Mouse (Mus musculus): Measurements from ENCODE around the gene Alk.

Alk gene

DNA sequence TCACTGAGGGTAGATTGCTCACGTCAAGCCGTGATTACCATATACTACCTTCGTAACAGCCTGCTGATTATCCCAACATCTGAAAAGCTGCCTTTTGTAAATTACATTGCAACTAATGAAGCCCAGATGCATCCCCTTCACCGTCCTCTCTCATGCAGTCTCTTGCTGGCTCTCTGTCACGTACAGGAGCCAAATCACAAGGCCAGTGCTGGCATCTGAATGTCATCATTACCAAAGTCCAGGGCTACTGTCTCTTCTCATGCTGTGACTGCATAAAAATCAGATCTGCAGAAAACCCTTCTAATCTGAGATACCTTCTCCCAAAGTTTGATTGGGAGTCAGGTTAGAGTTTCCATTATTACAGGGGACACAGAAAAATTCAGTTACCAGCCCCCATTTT lies 351.0 kb downstream of the Alk start:
- DNase-seq (ENCODE audit: low read depth) = no peak

DNA sequence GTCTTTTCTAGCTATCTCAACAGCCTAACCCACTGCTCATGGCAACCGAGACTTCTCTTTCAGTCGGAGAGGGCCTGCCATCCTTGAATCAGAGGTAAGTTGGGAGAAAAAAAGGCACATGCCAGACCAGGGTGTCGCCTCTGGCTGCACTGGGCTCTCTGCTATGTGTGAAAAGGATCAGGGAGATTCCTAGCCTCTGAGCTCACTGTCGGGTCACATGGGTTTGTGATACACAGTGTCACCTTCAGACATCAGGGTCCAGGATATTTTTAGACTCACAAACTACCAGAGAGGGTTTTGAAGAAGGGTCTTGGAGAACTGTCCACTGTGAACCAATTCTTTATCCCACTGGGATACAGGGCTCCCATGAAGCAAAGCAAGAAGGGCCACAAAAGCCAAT lies 352.9 kb downstream of the Alk start:
- no peak for DNase-seq (ENCODE audit: low read depth)

DNA sequence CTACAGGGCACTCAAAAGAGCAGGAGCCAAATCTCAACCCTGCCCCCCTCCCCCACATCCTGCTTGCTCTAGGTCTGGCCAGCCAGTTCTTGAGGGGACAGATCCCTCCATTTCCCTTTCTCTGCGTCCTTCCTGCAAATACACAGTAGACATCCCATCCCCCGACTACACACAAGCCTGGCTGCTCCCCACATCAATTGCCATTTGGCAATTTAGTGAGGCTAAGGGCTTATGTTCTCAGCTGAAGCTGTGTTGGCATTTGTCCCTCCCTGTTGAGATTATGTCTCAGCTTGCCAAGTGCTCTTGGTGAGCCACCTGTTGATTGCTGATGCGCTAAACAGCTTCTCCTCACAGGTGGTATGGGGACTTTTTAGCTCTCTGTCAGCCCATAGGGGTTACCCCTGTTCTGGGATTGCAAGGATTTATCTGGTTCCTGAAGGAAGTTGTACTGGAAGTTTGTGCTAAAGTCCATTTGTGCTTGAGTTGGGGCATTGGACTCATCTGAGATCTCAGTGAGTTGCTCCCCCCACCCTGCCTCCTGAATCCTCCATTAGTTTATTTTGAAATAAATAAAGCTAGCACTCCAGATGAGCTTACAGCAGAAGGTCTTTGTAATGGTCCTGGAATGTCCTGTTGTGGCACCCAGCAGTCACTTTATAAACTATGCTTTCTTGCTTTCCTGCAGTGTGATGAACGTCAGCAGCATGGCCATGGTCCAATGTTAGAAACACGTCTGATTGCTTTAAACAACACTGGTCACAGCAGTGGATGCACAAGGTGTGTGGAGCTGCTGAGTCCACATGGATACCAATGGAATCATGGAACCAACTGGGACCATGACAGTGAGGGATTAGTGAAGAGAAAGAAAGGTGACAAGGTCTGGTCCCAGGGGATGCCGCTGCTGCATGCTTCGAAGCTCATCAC lies 353.7 kb downstream of the Alk start:
- DNase-seq (ENCODE audit: low read depth) = no peak

DNA sequence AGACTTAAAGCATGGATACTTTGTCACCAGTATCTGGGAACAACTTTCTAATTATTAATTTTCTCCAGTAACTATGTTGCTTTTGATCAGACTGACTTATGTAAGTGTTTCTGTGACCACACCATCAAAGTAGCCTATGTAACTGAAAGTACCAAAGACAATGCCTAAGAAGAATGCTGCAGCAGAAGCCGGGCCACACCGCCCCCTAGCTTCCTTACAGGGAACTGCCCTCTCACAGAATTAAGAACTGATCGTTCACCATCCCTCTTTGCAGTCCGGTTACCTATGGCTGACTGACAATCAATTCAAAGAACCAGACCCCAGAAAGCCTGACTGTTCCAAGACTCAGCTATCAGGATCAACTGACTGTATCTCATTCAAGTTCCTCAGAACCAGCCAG lies 362.4 kb downstream of the Alk start:
- peak; percentile 6 for DNase-seq (ENCODE audit: low read depth)

DNA sequence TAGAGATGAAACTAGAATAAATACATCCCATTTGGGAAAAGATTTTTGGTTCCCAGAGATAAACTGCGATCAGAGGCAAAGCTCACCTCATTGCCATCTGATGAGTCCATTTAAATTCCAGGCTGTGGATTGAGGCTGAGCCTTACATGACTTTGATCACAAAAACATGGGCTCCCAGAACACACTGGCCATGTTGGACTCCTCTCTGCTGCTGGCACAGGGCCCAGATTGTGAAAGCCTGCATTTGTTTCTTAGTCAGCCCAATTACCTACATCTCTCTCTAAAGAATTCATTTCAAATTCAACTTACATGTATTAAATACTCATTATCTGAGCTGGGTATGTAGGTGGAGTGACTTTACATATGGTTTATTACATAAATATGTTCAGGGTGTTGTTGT lies 367.1 kb downstream of the Alk start:
- DNase-seq (ENCODE audit: low read depth) = no peak

DNA sequence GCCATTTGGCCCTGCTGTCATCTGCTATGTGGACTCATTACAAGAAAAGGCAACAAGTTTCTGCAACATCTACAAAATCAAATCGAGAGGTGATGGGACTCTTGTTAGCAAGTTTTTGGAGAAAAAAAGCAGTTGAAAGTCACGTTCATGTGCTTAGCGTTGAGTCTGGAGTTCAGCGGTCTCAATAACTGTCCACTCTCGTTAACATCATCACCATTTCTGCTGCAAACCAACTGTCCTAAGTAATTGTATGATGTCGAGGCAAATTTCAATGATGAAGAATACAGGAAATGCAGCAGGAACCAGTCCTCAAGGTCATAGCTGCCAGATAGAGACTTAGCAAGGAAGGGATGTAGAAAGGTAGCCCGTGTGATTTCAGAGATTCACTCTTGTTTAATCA lies 373.5 kb downstream of the Alk start:
- DNase-seq (ENCODE audit: low read depth) = no peak

DNA sequence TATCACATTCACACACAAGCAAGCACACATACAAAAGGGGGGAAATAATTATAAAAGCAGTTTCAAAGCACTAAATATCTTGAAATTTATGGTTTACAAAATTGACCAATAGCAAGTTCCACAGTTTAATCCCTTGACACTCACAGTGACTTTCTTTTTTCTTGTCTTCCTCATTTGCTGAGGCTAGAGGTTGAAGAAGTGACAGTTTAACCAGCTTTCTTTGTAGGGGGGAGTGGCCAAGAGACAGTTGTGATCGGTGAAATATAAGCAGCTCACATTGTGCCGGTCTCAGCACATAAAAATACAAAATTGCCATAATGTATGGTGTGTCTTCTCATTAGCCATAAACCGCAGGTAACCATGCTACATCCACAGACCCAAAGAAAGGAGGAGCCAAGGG lies 385.6 kb downstream of the Alk start:
- DNase-seq (ENCODE audit: low read depth) = no peak

DNA sequence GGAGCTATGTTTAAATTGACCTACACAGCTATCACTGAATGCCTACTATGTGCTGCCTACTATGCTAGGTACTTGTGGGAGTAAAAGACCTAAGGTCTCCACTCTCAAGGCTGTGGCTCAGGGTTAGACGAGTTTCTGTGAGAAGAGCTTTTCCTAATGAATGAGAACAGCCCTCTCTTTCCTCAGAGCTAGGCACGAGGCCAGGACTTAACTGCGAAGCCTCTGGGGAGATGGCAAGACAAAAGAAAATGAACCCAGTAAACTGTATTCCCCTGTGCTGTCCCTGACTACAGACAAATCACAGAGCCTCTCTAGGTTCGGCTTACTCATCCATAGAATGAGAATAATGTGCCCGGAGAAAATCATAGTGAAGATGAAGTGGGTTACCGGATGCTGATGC lies 406.9 kb downstream of the Alk start:
- no peak for DNase-seq (ENCODE audit: low read depth)

DNA sequence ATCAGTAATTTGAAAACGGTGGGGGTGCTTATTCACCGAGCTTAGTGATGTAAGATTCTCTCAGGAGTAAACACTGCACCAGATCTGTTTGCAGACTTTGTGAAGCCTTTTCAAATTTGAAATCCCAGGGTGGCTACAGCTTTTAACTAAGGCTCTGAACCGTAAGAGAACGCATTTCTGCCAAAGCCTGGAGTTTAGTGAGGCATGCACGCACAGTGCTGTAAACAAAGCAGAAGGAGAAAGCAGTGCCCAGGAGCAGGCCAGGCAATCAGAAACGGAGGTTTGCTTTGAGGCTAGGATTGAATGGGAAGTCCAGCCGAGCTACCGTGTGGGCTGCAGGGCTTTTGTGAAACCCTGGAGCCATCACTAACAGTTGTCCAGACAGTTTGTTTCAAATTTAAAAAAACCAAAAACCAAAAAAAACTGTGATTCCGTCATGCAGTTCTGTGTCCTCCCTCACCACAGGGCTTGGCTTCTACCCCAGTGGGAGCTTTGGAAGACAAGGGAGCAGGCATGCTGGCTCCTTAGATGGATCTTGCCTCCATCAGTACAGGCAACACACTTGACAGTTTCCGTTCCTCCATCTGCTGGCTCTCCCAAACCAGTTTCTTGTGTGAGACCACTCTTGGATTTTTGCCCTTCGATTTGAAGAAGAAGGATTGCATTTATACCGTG lies 409.3 kb downstream of the Alk start:
- no peak for DNase-seq (ENCODE audit: low read depth)

DNA sequence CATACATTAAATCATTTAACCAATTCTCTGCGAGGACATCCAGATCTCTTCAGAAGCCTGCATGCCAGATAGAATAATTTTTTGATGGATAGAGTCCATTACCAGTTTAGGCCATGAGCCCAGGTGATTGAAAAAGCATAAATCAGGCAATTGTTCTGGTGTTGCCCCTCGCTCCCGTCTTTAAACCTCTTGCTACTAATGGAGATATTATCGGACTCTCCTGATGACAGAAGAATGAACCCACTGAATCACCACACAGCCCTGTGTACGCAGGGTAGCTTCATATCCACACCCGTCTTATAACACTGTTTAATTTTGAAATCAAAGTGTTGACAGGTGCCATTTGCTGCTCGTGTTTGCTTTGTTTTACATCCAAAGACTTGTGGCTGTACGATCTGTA lies 413.9 kb downstream of the Alk start:
- no peak for DNase-seq (ENCODE audit: low read depth)

DNA sequence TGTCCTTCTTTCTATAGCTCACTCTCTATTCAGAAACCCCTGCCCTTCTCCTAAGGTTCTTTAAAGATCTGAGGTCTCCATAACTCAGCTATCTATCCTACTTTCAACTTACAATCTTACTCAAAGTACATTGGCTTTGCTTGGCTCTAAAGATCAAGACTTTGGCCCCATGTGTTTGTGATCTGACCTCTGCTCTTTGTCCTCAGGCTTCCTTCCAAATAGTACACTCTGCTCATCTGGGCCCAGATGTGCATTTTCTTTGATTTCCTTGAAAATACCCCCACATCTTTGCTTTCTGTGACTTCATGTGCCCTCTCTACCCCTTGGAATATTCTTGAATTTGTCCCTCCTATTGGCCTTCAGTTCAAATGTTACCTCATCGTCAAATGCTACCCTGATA lies 417.4 kb downstream of the Alk start:
- no peak for DNase-seq (ENCODE audit: low read depth)

DNA sequence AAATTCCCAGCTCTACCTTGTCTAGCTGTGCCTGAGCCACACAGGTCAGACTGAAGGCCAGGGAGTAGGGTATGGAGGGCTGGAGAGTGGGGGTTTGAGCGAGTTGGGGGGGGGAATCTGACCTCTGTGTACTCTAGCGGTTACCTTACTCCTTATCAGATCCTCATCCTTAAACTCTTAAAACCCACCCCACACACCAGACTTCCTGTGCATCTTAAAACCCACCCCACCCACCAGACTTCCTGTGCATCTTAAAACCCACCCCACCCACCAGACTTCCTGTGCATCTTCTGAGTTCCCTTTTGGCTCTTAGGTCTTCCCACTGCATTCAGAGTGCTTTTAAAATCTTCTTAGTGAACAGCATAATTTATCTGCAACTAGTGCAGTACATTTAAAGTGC lies 422.0 kb downstream of the Alk start:
- no peak for DNase-seq (ENCODE audit: low read depth)

DNA sequence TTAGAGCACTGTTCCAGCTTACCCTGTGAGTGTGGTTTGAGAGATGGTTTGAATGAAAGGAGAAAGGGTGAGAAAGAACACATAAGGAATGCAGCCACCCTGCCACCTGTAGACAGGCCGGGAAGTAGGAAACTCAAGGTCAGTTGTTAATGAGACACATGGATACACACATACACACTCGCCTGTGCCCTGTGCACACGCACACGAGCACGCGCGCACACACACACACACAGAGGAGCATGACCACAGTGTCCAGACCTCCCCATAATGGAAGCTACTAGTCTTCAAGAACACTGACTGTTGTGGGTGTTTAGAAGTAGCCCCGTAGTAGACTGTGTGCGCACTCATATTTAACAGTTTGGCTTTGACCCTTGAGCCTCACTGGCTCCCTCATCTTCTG lies 424.2 kb downstream of the Alk start:
- no peak for DNase-seq (ENCODE audit: low read depth)

DNA sequence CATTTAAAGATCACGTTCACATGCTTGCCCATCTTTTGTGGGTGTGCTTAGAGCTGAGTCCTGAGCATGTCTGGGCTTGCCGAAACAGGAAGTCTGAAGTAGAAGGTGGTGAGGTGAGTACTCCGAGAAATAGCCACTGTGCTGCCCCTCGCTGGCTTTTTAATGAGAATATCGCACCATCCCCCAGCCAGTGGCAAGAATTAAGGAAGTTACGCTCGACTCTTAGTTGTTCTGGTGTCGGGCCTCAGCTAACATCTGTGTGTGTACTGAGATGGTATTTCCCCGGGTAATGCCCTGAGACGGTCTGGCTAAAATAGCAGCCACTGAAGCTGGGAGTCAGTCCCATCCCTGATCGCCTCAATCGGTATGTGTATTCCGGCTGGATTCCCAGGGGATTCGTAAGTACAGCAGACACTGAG lies 424.7 kb downstream of the Alk start:
- no peak for DNase-seq (ENCODE audit: low read depth)

DNA sequence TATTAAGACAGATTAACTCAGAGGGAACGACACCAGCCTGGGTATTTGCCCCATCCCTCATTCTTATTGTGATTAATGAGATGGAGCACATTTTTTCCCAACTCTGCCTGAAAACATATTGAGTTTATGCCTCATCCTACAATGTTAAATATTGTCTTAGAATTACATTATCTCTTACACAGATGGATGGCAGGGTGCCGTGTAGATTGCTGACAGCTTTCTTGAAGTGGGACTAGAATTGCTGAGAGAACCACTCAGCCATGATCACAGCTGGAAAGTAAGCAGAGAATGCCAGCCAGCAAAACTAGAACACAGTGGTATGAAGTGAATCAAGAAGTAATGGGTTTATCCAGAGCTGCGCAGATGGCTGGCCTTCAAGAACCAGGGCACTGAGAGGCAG lies 430.6 kb downstream of the Alk start:
- no peak for DNase-seq (ENCODE audit: low read depth)

DNA sequence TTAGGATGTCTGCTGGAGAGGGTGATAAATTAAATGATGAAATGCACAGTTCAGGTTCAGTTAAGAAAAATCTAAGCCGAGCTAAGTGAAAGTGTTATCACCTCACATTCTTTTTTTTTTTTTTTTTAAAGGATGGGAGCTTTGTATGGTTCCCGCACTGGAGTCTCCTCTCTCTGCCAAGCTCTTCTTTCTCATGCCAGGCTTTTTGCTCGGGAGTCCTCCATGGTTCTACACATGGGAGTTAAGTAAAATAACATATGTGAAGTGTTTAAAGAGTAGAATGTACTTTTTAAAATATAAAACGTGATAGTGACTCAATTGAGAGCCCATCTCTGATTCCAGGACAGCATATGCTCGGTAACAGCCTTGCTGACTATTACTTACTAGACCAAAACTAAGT lies 436.3 kb downstream of the Alk start:
- DNase-seq (ENCODE audit: low read depth) = no peak

DNA sequence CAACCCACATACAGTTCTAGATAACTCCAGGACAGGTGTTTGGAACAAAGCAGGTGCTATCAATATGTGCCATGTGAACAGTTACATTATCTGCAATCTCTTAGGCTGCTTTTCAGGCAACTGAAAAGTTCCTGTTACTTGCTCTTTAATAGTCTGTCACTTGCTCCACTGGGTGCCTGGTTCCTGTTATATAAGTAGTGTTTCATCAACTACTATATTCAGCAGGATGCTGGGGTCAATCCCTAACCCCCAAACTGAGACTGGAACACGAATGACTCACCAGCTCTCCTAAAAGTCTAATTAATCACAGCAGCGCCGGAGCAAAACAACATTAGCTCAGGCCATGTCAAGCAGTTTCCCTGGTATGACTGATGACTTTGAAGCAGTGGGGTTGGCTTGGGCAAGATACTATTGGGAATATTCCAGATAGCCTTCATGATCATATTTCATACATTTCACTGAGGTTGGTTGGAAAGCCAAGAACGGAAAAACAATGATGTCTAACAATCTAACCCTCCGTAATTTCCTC lies 445.5 kb downstream of the Alk start:
- no peak for DNase-seq (ENCODE audit: low read depth)

DNA sequence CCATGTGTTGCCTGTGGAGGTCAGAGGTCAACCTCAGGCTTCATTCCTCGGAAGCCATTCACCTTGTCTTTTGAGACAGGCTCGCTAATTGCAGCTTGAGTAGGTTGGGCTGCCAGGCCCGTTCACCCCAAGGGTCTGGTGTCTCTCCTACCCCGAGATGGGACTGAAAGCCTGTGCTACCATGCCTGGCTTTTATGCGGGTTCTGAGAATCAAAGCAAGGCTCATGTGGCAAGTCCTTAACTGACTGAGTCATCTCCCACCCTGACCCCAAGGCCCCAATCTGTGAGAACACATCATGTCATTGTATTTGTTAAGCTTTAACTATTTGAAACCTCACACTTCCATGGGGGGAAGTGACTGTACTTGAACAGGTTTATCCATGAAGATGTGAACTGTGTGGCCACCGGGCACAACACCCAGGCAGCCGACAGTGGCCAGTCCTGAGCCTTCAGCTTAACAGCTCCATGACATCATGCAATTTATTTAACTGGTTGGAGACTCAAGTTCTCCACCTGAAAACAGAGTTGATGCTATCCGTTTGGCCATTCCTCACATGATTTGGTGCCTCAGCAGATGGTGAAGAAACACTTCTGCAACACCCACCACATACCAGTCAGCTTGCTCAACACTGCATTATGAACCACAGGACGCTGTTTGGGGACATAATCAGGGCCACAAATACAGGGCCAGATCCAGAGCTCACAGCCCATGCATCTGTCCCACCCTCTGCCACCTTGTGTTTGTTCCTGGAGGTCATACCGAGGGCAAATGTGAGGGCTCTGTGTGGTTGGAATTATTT lies 446.4 kb downstream of the Alk start:
- no peak for DNase-seq (ENCODE audit: low read depth)

DNA sequence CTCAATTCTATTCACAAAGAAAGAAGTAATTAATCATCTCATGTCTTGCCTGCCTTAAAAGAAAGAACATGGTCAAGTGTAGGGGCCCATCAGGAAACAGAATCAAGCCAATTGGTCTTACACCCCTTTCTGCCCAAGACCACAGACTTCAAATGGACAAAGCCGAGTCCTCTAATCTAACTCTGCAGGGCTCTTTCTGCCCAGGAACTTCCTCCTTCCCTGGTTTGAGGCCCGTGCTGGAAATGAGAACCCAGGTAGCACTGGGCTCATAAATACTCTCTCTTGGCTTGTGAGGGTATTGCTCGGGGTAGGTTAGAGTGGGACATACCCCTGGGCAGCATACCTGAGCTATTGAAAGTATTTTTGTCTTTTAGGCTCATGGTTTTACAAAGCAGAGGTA lies 451.4 kb downstream of the Alk start:
- DNase-seq (ENCODE audit: low read depth) = no peak

DNA sequence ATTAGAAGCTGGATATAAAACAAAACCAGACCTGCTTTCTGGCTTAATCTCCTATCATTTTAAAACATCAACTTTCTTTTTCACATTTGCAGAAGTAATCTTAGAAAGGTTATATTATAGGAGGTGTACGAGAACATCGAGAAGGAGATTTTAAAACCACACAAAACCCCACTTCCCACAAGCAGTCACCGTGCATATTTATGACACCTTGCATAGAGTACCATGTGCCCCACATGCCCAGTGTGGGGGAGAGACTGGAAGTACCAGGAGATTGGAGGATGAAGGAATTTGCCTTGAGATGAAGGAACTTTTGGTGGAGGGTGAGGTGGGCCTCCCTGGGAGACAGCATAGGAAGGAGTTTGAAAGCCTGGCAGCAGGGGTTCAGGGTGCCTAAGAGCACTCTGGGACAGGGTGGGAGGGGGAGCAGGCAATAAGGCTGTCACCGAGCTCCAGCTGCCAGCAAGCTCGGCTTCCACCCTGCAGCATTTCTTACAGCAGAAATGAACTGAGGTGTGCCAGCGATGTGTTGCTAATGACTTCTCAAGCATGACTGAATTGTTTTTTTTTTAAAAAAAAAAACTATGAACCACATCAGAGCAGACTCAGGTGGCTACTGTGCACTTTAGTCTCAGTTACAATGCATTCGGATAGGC lies 459.4 kb downstream of the Alk start:
- DNase-seq (ENCODE audit: low read depth) = no peak

DNA sequence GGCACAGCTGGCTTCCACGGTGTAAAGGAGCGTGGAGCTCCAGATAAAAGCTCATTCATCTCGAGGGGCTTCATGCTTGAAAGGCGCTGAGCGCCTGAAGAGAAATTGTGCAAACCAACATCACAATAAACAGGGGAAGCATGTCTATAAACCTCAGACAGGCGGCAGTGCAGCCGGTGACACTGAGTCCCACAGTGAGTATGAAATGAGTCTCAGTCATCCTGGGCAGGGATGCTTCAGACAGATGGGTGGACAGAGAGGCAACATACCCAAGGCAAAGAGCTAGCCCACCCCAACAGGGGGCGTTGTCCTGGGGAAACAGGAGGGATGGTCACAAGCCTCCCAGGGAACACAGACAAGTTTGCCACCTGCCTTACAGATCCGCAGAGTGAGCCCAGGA lies 460.0 kb downstream of the Alk start:
- DNase-seq (ENCODE audit: low read depth) = no peak

Measured in induced T-regulatory cell, adult 2 months (primary cell).